Mouse (Mus musculus) kidney, postnatal 10 days (tissue): ENCODE data around the gene Ogg1.

Source experiments
- DNase-seq: peaks from one replicate; pipeline ENCODE4 v3.0.0; 2021; ENCODE audit warnings: mixed read lengths

The Ogg1 gene

GRCm38 (mm10) chr6:113326533-113327315 lies at the start of gene Ogg1:
Ogg1 (plus strand) TSS chr6:113326972.
- DNase-seq, result peak; percentile 97

DNA sequence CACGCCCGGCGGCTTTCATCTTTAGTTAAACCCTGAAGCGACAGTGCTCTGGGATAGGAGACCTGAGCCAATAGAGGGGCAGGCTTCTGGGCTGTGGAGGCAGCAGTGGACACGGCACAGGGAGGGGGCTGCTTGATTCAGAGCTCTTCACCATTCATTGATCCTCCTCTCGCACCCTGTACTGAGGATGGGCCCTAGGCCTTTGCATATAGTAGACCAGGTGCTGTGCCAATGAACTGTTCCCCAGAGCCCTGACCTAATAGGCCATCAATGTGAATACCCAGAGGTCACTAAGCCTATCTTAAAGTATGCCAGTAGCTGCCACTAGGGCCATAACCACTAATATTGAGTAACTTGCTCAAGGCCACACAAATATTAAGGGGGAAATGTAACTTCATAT lies 45.1 kb upstream of the Ogg1 start:
- DNase-seq, result no peak

GRCm38 (mm10) chr6:113282101-113282802 lies 44.5 kb upstream of the Ogg1 start, which contains the start of gene Cpne9:
Cpne9 (plus strand) TSS chr6:113282307.
- DNase-seq, result peak; percentile 34

DNA sequence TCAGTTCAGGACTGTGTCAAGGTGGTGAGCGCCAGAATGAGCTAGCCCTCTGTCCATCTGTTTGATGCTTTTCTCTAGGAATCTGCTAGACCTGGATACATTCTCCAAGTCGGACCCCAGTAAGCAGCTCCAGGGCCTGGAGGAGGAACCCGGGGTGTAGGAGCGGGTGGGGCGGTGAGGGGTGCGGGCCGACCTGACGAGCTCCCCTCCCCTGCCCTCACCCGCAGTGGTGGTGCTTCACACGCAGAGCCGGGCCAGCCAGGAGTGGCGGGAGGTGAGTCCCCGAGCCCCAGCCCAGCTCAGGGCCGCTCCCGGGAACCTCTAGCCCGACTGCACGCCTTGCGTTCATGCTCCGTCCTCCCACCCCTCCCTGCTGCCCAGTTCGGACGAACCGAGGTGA lies 43.8 kb upstream of the Ogg1 start:
- DNase-seq, result no peak

DNA sequence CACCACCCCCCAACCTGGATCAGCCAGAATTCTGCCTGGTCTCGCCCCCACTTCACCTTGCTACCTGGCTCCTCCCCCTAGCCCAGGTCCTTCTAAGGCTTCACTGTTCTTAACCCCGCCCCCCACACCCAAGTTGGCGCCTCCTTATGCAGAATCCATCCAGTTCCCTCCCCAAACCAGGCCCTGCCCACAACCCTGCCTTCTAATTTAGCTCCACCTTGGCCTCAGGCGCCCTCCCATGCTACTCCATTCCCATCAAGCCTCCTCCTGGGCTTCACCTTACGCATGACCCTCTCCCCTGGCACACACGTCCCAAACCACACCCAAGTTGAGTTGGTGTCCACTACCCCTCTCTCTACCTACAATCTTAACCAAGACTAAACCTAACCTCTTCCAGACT lies 43.3 kb upstream of the Ogg1 start:
- no peak for DNase-seq

DNA sequence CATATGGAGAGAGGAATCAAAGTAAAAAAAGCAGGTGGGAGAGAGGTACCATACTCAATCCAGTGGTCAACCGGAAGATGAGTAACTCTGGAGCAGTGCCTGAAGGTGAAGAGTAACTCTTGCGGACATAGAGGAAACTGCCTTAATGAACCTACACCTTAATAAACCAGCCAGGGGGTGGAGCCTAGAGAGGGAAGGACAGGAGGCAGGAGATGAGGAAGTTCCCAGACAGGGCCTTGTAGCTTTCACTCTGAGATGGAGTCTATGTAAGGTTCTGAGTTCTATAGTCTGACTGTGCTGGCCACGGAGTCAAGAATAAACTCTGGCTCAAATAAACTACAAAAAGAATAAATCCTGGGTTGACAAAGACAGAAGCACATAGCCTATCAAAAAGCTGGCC lies 41.8 kb upstream of the Ogg1 start:
- DNase-seq, result no peak

DNA sequence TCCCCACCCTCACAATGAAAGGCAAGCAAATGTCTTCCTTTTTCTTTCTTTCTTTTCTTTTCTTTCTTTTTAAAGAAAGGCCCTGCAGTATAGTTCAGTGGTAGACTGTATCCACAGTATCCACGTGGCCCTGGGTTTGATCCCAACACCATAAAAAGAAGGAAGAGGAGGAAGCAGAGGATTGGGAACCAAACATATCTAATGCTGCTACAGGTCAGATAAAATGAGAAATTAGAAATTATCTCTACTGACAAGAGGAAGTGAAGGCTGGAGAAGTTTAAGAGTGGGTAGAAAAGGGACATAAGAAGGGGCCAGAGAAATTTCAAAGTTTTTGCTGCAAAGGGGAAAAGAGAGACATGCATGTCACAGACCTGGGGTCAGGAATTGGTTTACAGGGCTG lies 40.5 kb upstream of the Ogg1 start:
- DNase-seq, result no peak

DNA sequence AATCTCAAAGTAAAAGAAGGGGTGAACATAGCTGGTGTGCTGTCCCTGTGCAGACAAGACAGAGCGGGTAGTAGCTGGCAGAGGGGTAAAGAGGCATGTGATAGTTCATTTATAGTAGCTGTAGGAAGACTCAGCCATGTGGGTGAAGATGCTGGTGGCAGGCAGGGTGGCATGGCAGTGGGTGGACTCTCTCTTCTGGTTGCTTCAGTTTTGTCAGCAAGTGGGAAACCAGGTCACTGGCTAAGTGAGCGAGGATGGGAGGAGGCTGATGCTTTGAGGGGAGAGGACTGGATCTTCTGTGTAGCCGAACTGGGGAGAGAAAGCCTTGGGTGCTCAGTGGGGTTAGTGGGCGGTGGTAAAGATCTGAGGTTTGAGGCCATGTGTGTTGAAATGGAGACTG lies 39.5 kb upstream of the Ogg1 start:
- no peak for DNase-seq

- no peak for DNase-seq
Measured at GRCm38 (mm10) chr6:113289346-113289745, 37.4 kb upstream of the Ogg1 start.

DNA sequence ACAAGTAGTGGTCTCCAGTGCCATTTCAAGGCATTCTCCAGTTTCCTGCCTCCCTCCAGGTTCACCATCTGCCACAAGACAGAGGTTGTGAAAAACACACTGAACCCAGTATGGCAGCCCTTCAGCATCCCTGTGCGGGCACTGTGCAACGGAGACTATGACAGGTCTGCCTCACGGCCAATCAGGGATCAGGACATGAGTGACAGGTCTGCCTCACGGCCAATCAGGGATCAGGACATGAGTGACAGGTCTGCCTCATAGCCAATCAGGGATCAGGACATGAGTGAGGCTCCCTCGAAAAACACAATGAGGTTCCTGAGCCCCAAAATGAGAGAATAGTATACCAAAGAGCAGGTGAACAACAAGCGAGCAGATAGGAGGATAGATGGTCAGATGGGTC lies 36.4 kb upstream of the Ogg1 start:
- DNase-seq, result no peak

DNA sequence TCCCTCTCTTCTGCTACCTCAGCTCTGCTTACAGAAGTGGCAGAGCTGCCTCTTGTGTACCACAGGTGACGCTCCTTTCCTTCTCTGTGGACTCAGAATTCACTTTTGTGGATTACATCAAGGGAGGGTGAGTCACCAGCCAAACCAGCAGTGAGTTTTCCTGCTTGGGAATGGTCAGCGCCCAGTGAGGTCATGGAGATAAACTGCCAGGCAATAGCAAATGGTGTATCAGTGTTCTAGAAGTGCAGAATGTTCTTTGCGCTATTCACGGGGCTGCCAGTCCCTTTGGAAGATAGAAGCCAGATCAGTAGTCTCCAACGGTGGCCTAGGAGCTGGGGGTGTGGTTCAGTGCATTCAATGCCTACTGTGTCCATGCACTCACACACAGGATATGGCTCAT lies 33.8 kb upstream of the Ogg1 start:
- DNase-seq, result no peak

GRCm38 (mm10) chr6:113296046-113296445 lies 30.7 kb upstream of the Ogg1 start:
- DNase-seq, result no peak

GRCm38 (mm10) chr6:113296639-113297038 lies 30.1 kb upstream of the Ogg1 start:
- DNase-seq, result no peak

DNA sequence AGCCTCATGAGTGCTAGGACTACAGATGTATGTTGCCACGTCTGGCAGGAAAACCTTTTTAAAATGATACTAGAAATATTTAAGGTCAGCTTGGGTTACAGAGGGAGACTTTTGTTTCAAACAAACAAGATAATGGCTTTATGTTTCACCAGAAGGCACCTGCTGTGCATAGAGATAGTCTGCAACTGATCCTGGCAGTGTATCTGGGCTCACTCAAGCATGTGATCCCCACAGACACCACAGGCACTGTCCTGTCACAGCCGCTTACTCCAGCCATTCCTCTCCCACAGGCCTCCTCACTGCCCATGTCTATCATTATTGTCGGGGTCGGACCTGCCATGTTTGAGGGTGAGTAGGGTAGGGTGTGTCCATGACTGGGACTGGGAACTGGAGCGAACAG lies 25.4 kb upstream of the Ogg1 start:
- no peak for DNase-seq

- DNase-seq, result no peak
Measured at GRCm38 (mm10) chr6:113302258-113302657, 24.5 kb upstream of the Ogg1 start.

- DNase-seq, result peak; percentile 100
Measured at GRCm38 (mm10) chr6:113306322-113306985, 20.3 kb upstream of the Ogg1 start.

DNA sequence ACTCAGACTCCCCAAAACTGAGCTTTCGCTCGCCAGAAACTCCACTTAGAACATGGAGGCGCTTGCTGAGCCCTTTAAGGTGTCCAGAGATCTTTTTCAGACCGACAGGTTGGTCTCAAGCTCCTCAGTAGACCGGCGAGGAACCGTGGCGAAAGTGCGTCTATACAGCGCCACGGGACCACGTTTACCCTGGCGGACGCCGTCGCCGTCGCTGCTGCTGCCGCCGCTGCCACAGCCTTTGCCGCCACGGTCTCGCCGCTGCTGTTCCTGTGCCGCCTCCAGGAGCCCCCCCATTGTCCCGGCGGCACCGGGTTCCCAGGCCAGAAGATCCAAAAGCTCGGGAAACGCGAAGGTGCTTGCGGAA lies 19.8 kb upstream of the Ogg1 start, which contains the start of gene Brpf1:
TSS of gene Brpf1 (plus strand) at position 152 of the 364 bp plus-strand sequence.
- DNase-seq, result no peak

- DNase-seq, result peak; percentile 62
Measured at GRCm38 (mm10) chr6:113307481-113308121, 19.2 kb upstream of the Ogg1 start.

DNA sequence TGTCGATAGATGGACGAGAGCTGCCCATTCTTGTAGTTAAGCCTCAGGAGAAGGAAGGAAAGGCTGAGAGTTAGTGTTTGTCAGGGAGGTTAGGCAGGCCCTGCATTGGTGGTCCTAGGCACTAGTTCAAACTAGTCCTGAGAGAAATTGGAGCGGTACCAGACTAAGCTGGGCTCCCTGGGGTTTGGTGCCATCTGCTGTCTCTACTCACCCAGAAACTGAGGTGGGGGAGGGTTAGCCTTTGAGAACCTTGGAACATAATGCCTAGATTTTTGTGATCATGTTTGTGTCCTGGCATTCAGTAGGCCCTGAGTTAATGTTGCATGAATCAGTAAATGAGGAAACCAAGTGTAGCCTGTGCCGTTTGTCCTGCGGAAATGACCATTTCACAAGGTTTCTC lies 18.6 kb upstream of the Ogg1 start:
- DNase-seq, result peak; percentile 54

DNA sequence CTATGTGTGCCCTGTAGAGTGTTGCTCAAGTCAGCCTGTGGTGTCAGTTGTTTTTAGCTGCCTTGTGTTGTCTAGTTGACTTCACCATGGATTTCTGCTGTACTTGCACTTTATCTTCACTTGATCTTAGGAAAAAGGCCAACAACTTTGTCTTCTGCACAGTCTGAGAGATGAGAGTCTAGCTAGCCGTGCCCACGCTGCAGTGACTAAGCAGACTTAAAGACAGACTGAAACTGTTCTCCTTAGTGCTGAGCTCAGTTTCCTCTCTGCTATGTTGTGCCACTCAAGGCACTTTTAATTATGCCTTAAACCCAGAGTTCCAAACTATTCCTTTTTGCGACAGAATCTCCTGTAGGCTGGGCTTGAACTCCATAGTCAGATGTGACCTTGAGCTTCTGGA lies 10.8 kb upstream of the Ogg1 start:
- no peak for DNase-seq

DNA sequence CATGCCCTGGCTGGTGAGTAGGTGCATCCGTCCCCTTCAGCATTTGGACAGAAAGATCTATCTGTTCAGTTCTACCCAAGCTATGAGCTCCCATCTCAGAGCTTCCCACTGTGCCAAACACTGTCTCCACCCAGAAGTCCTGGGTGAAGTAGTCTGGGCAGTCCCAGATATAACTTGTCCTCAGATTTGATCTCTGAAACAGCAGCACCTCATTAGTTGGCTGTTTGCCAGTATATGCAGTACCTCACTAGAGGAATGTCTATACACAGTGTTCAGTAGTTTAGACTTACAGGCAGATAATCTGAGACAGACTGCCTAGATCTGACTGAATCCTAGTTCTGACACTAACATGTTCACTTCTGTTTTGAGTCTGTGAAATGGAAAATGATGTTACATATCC lies 2.6 kb downstream of the Ogg1 start:
- DNase-seq, result no peak

DNA sequence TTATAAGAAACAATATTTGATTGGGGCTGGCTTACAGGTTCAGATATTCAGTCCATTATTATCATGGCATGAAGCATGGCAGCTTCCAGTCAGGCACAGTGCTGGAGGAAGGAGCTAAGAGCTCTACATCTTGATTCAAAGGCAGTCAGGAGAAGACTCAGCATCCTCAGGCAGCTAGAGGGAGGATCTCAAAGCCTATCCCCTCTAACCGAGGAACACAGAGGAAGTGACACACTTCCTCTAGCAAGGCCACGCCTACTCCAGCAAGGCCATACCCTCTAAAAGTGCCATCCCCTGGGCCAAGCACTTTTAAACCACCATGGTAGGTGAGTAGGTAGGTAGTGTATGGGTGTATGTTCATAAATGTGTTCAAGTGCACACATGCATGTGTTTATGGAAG lies 3.8 kb downstream of the Ogg1 start:
- DNase-seq, result no peak

DNA sequence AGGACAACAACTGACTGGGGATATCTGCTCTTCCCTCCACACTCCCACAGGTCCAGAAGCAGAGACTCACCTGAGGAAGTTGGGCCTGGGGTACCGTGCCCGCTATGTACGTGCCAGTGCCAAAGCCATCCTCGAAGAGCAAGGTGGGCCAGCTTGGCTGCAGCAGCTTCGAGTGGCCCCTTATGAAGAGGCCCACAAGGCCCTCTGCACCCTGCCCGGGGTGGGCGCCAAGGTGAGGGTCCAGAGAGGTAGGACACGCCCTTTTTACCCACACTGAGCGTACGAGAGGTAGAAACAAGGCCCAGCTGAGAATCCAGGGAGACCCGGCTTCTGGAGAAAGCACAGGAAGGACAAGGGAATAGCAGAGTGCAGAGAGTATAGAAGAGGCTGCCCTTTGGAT lies 4.9 kb downstream of the Ogg1 start:
- DNase-seq, result no peak
